Mouse (Mus musculus) cerebellum, adult 11 months (tissue): ENCODE data around the gene Olfr457.
"Not testable (repeated sequence)": the region's sequence is repeated elsewhere in the genome, so short reads cannot be mapped to it uniquely, and the experiment has no call there.

Experiments
- DNase-seq: peaks from one replicate; pipeline ENCODE4 v3.0.0; 2022

Olfr457 gene

DNA sequence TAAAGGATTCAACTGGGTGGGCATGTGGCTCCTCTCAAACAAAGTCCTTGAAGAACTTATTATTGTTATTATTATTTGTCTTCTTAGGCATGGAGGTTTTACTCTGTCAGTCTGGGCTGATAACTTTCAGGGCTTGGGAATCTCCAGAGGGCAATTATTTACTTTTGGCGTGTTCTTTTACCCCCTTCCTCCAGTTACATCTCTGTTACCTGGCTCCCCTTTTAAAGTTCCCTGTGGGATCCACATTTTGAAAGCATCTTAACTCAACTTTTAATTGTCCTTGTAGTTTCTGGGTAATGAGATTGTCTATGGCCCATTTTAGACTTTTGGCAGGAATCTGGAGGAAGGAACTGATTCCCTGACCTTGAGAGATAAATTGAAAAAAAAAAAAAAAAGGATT is at the start of gene Olfr457:
Olfr457 (minus strand) TSS at position 101 of the 400 bp plus-strand sequence.
- no peak for DNase-seq

- DNase-seq, result no peak
Measured at GRCm38 (mm10) chr6:42513461-42513860, 37.3 kb upstream of the Olfr457 start.

DNA sequence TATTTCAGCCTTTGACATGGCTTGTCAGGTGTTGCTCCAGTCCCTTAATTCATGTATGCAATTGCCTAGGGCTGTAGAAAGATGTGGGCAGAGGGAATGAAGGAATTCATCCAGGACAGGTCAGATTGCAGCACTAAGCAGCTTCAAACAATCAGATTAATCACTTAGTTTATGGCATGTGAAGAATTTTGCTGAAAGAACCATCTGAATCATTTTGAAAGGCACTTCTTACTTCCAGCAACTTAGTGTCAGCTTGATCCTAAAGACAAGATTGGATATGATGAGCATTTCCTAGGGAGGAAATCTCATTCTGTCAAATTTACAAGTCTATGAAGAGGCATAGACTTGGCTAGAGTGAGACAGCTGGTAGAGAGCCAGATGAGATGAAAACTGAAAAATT is 33.2 kb upstream of the Olfr457 start:
- DNase-seq, result no peak

DNA sequence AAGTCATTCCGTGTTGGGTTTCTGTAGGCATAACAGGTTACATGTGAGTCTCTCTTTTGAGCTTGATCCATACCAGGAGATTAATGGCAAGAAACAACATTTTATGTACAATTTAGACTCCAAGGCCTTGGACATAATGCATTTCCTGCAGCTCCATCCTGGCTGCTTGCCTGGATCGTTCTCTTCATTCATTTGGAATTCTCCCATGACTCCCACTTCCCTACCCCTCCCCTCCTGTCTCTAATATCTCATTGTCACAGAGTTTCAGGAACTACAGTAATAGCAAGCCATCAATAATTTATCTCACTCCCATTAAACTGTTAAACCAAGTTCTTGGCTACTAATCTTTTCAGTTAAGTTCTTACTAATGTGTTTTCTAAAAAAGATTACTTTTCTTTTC is 27.3 kb upstream of the Olfr457 start:
- no peak for DNase-seq

- DNase-seq, result no peak
Measured at GRCm38 (mm10) chr6:42489731-42490130, 13.6 kb upstream of the Olfr457 start.

- no peak for DNase-seq
Measured at GRCm38 (mm10) chr6:42487114-42487513, 11.0 kb upstream of the Olfr457 start, which contains the start of gene Olfr456. Gene Olfr456, minus strand, starts transcription at chr6:42487214.

GRCm38 (mm10) chr6:42484633-42485032 is 8.5 kb upstream of the Olfr457 start:
- no peak for DNase-seq

DNA sequence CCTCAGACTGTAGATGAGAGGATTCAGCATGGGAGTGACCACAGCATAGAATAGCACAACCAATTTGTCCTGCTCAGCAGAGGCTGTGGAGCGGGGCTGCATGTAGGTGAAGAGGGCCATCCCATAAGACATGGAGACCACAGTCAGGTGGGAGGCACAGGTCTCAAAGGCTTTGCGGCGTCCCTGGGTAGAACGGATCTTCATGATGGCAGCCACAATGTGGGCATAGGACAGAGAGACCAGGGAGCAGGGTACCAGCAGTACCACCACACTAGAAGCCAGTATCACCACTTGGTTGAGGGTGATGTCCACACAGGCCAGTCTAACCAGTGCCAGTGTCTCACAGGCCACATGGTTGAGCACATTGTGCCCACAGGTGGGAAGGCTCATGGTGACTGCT is 4.8 kb downstream of the Olfr457 start:
- DNase-seq, result not testable (repeated sequence)

DNA sequence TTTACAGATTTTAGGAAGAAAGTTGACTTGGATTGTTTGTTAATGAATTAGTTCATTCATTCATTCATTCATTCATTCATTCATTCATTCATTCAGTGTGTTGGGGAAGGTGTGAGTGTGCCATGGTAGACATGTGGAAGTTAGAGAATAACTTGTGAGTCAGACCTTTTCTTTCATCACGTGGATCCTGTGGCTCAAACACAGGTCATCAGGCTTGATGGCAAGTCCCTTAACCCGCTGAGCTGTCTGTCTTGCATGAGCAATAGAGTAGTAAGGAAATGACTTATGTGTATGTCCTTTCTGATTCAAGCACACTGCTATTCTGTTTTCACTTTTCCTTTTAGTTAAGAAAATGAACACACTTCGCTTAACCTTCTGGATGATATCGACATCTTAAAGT is 5.6 kb downstream of the Olfr457 start:
- DNase-seq, result no peak

- no peak for DNase-seq
Measured at GRCm38 (mm10) chr6:42465096-42465495, 11.0 kb downstream of the Olfr457 start, which contains the start of gene Olfr458. Gene Olfr458, minus strand, starts transcription at chr6:42465196.

DNA sequence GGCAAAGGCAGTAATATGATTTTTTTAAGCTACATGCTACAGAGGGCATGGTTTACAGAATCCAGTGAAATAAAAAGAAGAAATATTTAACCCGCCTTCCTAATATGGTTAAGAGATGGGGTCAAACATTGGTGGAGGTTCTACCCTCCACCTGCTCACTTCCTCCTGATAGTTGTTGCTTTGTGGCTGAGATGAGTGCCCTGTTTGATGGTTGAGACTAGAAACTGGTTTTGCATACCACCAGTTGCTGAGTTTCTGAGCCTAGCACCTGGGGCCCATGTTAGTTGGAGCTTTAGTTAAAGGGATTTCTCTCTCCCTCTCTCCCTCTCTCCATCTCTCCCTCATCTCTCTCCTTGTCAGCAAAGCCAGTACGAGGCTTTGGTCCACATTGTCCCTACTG is 28.8 kb downstream of the Olfr457 start:
- DNase-seq, result no peak

- no peak for DNase-seq
Measured at GRCm38 (mm10) chr6:42444491-42444890, 31.6 kb downstream of the Olfr457 start.

DNA sequence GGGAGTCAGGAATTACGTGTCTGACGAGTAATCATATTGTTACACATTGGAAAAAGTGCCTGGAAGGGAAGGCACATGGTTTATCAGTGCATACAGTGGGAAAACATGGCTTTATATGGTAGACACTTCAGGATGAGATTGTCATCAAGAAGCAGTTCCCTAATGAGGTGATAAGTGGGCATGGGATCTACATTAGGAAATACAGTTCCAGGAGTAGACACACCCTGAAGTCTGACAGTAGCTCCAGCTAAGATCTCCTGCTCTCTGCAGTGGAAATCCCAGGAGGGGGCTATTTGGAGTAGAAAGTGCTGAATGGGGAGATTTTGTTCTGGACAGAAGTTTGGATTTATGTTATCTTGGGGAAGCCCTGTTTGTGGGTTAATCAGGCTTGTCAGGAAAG is 34.7 kb downstream of the Olfr457 start:
- no peak for DNase-seq

GRCm38 (mm10) chr6:42435490-42435889 is 40.6 kb downstream of the Olfr457 start:
- no peak for DNase-seq

DNA sequence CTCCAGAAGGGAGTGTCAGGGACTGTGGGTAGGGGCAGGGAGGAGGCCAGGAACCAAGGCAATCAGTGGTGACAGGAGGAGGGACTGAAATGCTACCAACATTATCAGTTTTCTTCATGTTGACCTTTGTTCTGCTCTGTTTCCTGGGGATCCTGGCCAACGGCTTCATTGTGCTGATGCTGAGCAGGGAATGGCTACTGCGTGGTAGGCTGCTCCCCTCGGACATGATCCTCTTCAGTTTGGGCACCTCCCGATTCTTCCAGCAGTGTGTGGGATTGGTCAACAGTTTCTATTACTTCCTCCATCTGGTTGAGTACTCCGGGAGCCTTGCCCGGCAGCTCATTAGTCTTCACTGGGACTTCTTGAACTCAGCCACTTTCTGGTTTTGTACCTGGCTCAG is 41.7 kb downstream of the Olfr457 start, which contains the start of gene Tas2r126:
Tas2r126 (plus strand) TSS at position 90 of the 400 bp plus-strand sequence.
- no peak for DNase-seq

DNA sequence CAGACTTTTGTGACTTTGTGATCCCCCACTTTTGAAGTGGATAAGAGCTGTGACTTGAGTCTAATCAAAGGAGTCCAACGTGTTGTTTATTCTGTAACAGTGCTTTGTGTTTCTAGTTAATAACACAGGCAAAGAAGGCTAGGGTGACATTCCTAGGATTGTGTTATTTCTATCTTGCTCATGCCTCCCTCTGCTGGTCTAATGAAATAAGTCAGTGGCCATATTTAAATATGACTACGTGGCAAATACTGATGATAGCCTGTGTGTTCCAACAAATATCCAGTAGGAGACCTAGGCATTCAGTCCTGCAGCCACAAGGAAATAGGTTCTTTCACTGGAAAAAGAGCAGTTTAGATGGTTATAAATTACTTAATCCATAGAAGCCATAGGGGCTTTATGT is 42.6 kb downstream of the Olfr457 start:
- no peak for DNase-seq

GRCm38 (mm10) chr6:42426337-42426736 is 49.8 kb downstream of the Olfr457 start:
- DNase-seq, result no peak

- DNase-seq, result no peak
Measured at GRCm38 (mm10) chr6:42424472-42424871, 51.7 kb downstream of the Olfr457 start.

- DNase-seq, result no peak
Measured at GRCm38 (mm10) chr6:42421439-42421838, 54.7 kb downstream of the Olfr457 start.

DNA sequence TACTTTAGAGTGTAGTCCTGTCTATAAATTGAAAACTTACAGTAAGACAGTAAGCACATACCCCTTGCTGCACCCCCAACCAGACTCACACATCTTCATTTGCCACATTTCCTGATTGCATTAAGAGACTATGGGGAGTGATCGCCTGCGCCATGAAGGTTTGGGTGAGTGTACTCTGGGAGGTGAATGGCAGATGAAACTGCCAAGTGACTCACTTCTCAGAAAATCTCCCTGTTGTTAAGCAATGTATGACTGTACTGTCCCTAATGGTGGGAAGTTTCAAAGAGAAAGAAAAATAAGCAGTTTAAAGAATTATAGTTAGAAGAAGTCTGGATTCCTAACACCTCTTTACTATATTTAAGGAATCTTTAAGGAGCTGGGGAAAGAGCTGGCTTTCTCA is 56.7 kb downstream of the Olfr457 start:
- no peak for DNase-seq
